Mouse (Mus musculus) brain, embryonic 14.5 days (tissue): Measurements from ENCODE around the gene Ldlrad3.

Source experiments
- CTCF ChIP-seq: fragments of 200-500 bp; IDR thresholded peaks from 2 replicates; pipeline ENCODE4 v1.5.1; 2012; ENCODE audit warnings: inconsistent platforms, mild to moderate bottlenecking, moderate library complexity, borderline replicate concordance; ENCODE audit not compliant: insufficient read depth, insufficient read length; ENCODE audit errors: extremely low read depth
- POLR2A ChIP-seq: fragments of 200-500 bp; IDR thresholded peaks from 2 replicates; pipeline ENCODE4 v1.6.1; 2012; ENCODE audit warnings: mild to moderate bottlenecking, inconsistent platforms, borderline replicate concordance; ENCODE audit not compliant: poor library complexity, insufficient read depth, insufficient read length, severe bottlenecking; ENCODE audit errors: extremely low read depth

- TF ChIP-seq CTCF (no peak), POLR2A (no peak)
These were observed 182.4 kb downstream of the Ldlrad3 start for GRCm38 (mm10) chr2:102003776-102004264.
